Mouse (Mus musculus): ENCODE data around the gene Cd81. TPM values are rescaled to one million over a fixed set of nuclear protein-coding genes. Genes with fewer than 3 reads are reported as not detected.

Gene Cd81
- polyA plus RNA-seq, 1 experiment from 2014 or later = 576 TPM

GRCm38 (mm10) chr7:143041138-143041822 lies 11.3 kb upstream of the Cd81 start:
- Histone ChIP-seq H3K36me3 (no peaks in the 10 kb centered on the region), H3K4me3 (replicated peaks) (no peak overlapping the region), H3K4me1 (peaks cover 19% of the 10 kb centered on the region), H3K4me2 (no peak overlapping the region), H3K9me3 (replicated peaks) (no peaks in the 10 kb centered on the region), H3K9ac (no peak overlapping the region), H3K27me3 (no peaks in the 10 kb centered on the region), H3K27ac (peak overlapping the region; percentile 75)
- 77% methylated on average over 3 of the region's 3 CpGs for WGBS
- no peak for ATAC-seq (replicated peaks; ENCODE audit: low FRiP score)

- no peaks in the 10 kb centered on the region for H3K27me3 ChIP-seq
- peaks cover 19% of the 10 kb centered on the region for H3K4me1 ChIP-seq
- WGBS = 40% methylated on average over 3 of the region's 3 CpGs
- H3K9me3 ChIP-seq (replicated peaks) = no peaks in the 10 kb centered on the region
- H3K9ac ChIP-seq = no peak overlapping the region
- H3K36me3 ChIP-seq = no peaks in the 10 kb centered on the region
- no peak overlapping the region for H3K4me3 ChIP-seq (replicated peaks)
- no peak overlapping the region for H3K4me2 ChIP-seq
- H3K27ac ChIP-seq = peak overlapping the region; percentile 75
- peak; percentile 82 for ATAC-seq (replicated peaks; ENCODE audit: low FRiP score)
These were observed 10.4 kb upstream of the Cd81 start for GRCm38 (mm10) chr7:143042089-143042488.

GRCm38 (mm10) chr7:143042897-143043300 lies 9.6 kb upstream of the Cd81 start:
- Histone ChIP-seq H3K9ac (no peak overlapping the region), H3K4me2 (no peak overlapping the region), H3K4me3 (replicated peaks) (no peak overlapping the region), H3K4me1 (peaks cover 19% of the 10 kb centered on the region), H3K36me3 (no peaks in the 10 kb centered on the region), H3K27ac (peak overlapping the region; percentile 75), H3K9me3 (replicated peaks) (no peaks in the 10 kb centered on the region), H3K27me3 (no peaks in the 10 kb centered on the region)
- 80% methylated on average over 3 of the region's 3 CpGs for WGBS
- ATAC-seq (replicated peaks; ENCODE audit: low FRiP score) = no peak

- ATAC-seq (replicated peaks; ENCODE audit: low FRiP score) = no peak
- no peak overlapping the region for H3K4me3 ChIP-seq (replicated peaks)
- H3K27me3 ChIP-seq = no peaks in the 10 kb centered on the region
- no peaks in the 10 kb centered on the region for H3K36me3 ChIP-seq
- peaks cover 17% of the 10 kb centered on the region for H3K4me1 ChIP-seq
- H3K27ac ChIP-seq = no peak overlapping the region
- no peak overlapping the region for H3K9ac ChIP-seq
- H3K9me3 ChIP-seq (replicated peaks) = no peaks in the 10 kb centered on the region
- WGBS = 90% methylated on average over 2 of the region's 2 CpGs
- H3K4me2 ChIP-seq = no peak overlapping the region
These were observed 8.3 kb upstream of the Cd81 start for GRCm38 (mm10) chr7:143044049-143044825.

GRCm38 (mm10) chr7:143044826-143045206 lies 7.7 kb upstream of the Cd81 start:
- Histone ChIP-seq H3K9me3 (replicated peaks) (no peaks in the 10 kb centered on the region), H3K9ac (no peak overlapping the region), H3K4me1 (peaks cover 17% of the 10 kb centered on the region), H3K27ac (no peak overlapping the region), H3K36me3 (no peaks in the 10 kb centered on the region), H3K27me3 (no peaks in the 10 kb centered on the region), H3K4me3 (replicated peaks) (no peak overlapping the region), H3K4me2 (no peak overlapping the region)
- ATAC-seq (replicated peaks; ENCODE audit: low FRiP score) = no peak

GRCm38 (mm10) chr7:143046358-143046757 lies 6.2 kb upstream of the Cd81 start:
- H3K9me3 ChIP-seq (replicated peaks) = no peaks in the 10 kb centered on the region
- WGBS = 81% methylated on average over 7 of the region's 7 CpGs

GRCm38 (mm10) chr7:143049331-143049730 lies 3.2 kb upstream of the Cd81 start:
- no peak for ATAC-seq (replicated peaks; ENCODE audit: low FRiP score)
- no peak overlapping the region for H3K4me2 ChIP-seq
- peaks cover 16% of the 10 kb centered on the region for H3K4me1 ChIP-seq
- no peak overlapping the region for H3K27ac ChIP-seq
- no peaks in the 10 kb centered on the region for H3K36me3 ChIP-seq
- H3K9ac ChIP-seq = no peak overlapping the region
- no peaks in the 10 kb centered on the region for H3K9me3 ChIP-seq (replicated peaks)
- H3K4me3 ChIP-seq (replicated peaks) = no peak overlapping the region
- WGBS = 84% methylated on average over 3 of the region's 3 CpGs
- no peaks in the 10 kb centered on the region for H3K27me3 ChIP-seq

More at GRCm38 (mm10) chr7:143046358-143046757, 6.2 kb upstream of the Cd81 start:
- H3K27ac ChIP-seq = no peak overlapping the region
- H3K36me3 ChIP-seq = no peaks in the 10 kb centered on the region
- no peak overlapping the region for H3K4me3 ChIP-seq (replicated peaks)
- no peak for ATAC-seq (replicated peaks; ENCODE audit: low FRiP score)
- no peak overlapping the region for H3K4me2 ChIP-seq
- no peak overlapping the region for H3K9ac ChIP-seq
- H3K4me1 ChIP-seq = peaks cover 16% of the 10 kb centered on the region
- H3K27me3 ChIP-seq = no peaks in the 10 kb centered on the region

- no peaks in the 10 kb centered on the region for H3K36me3 ChIP-seq
- no peaks in the 10 kb centered on the region for H3K9me3 ChIP-seq (replicated peaks)
- H3K27me3 ChIP-seq = no peaks in the 10 kb centered on the region
- no peak overlapping the region for H3K9ac ChIP-seq
- 94% methylated on average over 3 of the region's 3 CpGs for WGBS
- H3K27ac ChIP-seq = no peak overlapping the region
- no peak overlapping the region for H3K4me2 ChIP-seq
- no peak overlapping the region for H3K4me3 ChIP-seq (replicated peaks)
- ATAC-seq (replicated peaks; ENCODE audit: low FRiP score) = no peak
- peaks cover 24% of the 10 kb centered on the region for H3K4me1 ChIP-seq
These were observed 2.4 kb upstream of the Cd81 start for GRCm38 (mm10) chr7:143049841-143050816.

GRCm38 (mm10) chr7:143051316-143051715 lies 1.2 kb upstream of the Cd81 start:
- Histone ChIP-seq H3K27me3 (no peaks in the 10 kb centered on the region), H3K4me2 (no peak overlapping the region), H3K27ac (no peak overlapping the region), H3K4me3 (replicated peaks) (no peak overlapping the region), H3K4me1 (peaks cover 36% of the 10 kb centered on the region), H3K36me3 (0 out of 2 replicates have a peak, but pooled peaks cover 4% of the 10 kb centered on the region), H3K9ac (no peak overlapping the region), H3K9me3 (replicated peaks) (no peaks in the 10 kb centered on the region)
- WGBS = 60% methylated on average over 2 of the region's 2 CpGs
- ATAC-seq (replicated peaks; ENCODE audit: low FRiP score) = no peak

GRCm38 (mm10) chr7:143053008-143053899 lies 715 bp downstream of the Cd81 start:
- Histone ChIP-seq H3K9ac (peak overlapping the region; percentile 95), H3K9me3 (replicated peaks) (no peaks in the 10 kb centered on the region), H3K27ac (peak overlapping the region; percentile 93), H3K36me3 (peaks cover 8% of the 10 kb centered on the region; the same call in 1 of the 2 replicates), H3K4me1 (peaks cover 55% of the 10 kb centered on the region), H3K27me3 (no peaks in the 10 kb centered on the region), H3K4me2 (peak overlapping the region; percentile 87), H3K4me3 (replicated peaks) (peak overlapping the region; percentile 97)
- ATAC-seq (replicated peaks; ENCODE audit: low FRiP score) = peak; percentile 68
- WGBS = under 1% methylated on average over 46 of the region's 46 CpGs
